Mouse (Mus musculus) adipocyte (in vitro differentiated cells): Measurements from ENCODE around the gene 2310061I04Rik.

Experiments
- DNase-seq: peaks from one replicate; pipeline ENCODE4 v3.0.0-alpha.2; 2016; ENCODE audit warnings: low spot score

The 2310061I04Rik gene

DNA sequence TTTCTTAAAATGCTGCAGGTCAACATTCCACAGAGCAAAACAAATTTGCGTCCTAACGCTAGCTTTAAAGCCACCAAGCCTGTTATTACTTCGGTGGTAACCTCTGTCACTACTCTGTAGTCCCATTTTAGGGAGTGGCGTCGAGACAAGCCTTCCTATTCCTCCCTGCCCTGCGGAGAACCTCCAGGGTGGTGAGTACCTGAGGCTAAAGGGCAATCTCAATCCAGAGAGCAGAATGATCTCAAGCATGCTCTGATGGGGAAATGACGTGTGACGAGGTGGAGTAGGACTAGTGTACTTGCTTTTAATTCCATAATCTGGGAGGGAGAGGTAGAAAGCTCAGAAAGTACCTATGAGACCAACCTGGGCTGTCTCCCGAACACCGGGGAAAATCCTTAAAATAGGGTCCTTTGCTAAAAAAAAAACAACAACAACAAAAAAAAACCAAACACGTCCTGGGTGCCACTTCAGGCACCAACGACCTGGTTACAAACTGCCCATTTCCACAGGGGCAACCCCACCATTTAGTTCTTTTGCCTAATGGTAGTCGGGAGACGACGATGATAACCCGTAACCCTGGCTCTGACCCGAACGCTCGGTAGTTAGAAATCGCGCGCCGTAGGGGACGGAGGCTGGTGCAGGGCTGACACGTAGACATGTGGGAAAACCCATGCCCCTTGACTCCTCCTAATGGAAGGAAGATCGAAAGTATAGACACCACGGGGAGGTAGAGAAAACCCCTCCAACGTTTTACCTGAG lies 18.5 kb upstream of the 2310061I04Rik start:
- peak; percentile 63 for DNase-seq

DNA sequence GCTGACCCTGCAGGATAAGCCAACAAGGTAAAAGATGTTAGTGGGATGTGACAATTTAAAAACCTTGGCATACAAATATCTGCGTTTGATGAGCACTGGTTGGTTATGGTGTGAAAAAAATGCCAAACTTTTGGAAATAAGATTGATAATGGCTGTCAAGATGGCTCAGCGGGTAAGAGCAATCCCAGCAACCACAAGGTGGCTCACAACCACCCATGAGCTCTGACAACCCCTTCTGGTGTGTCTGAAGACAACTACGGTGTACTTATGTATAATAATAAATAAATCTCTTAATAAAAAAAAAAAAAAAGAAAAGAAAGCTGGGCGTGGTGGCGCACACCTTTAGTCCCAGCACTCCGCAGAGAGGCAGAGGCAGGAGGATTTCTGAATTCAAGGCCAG lies 17.7 kb upstream of the 2310061I04Rik start:
- DNase-seq = no peak

DNA sequence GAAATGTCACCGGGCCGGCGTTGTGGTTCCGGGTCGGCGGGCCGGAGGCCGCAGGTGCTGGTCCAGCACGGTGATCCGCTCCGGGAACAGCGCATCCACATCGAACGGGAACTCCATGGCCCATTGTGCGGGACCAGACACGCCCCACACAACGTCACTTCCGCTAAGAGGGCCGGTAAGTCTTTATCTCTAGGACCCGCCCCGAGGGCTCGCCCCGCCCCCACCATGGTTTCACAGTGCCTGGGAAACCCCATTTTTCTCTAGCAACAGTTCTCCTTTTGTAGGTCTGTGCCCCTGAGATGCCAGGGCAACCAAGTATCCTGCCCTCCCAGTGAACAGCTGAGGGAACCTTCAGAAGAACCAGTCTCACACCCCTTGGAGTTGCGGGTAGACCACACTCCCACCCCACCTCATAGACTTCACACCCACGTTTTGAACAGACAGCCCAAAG lies 12.7 kb upstream of the 2310061I04Rik start, which contains the start of gene Atat1:
Gene Atat1 (minus strand): TSS at position 157 of the 451 bp plus-strand sequence.
- DNase-seq = peak; percentile 97

DNA sequence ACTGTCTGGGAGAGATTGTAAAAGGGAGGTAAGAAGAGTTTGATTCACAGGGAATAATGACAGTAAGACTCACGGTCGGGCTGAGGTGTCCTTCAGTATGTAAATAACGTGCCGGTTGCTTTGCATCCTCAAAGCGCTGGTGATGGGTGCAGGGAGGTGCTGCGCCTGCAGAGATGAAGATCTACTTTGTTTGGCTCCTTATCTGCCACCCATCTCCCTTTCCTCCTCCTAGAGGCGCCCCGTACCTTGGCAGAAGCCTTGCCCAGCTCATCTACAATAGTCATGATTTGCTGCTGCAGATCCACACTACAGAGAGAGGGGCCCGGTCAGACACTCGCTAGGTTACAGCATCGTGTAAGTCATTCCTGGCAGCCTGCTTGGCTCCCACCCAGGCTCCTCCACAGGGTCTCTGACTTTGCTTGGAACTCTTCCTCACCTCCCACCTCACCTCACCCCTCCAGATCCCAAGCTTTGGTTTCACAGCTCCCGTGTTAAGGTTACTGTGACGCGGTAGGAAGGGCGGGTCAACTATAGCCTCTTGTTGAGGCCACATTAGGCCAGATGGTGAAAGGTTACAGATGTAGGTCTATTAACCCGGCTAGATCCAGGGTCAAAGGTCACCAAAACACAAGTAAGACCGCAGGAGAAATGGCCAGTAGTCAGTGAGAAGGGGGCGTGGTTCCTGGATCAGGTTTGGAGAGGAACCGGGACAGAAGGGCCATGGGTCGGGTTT lies 12.1 kb upstream of the 2310061I04Rik start:
- DNase-seq = no peak

DNA sequence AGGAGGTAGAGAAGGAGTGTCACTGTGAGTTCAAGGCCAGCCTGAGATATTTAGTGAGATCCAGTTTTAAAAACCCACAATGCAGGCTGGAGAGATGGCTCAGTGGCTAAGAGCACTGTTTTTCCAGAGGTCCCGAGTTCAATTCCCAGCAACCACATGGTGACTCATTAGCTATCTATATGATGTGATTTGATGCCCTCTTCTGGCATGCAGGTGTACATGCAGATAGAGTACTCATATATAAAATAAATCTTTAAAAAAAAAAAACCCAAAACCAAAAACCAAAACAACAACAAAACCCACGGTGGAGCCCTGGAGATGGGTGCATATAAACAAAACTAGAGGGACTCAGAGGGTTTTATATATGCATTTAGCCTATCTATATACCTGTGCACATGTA lies 10.4 kb upstream of the 2310061I04Rik start:
- DNase-seq = no peak

DNA sequence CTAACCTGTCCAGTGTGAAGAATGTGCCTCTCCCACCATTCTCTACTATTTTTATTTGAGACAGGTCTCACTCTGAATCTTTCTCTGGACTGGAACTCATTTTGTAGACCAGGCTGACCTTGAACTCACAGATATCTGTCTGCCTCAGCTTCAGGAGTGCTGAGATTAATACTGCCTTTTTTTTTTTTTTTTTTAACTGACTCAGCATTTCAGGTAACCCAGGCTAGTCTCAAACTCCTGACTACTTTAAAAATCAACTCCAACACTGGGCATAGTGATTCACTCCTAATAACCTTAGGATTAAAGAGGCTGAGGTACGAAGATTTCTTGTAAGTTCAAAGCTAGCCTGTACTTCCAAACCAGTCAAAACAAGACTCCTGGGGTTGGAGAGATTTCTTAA lies 8.4 kb upstream of the 2310061I04Rik start:
- no peak for DNase-seq

DNA sequence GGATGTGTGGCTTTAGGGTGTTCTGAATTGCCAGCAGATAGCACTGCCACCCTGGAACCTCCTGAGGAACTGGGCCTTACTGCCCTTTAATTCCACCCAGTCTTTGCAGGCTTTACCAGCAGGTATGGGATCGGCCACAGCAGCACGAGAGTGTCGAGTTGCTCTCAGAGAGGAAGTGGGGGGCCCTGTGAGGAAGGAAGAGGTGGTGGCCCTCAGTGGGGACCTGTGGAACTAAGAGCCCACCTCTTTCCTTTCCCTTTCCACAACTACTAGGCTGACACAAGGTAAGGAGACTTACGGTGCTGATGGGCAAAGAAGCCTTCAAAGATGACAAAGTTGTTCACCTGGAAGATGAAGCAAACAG lies 6.7 kb upstream of the 2310061I04Rik start:
- no peak for DNase-seq

DNA sequence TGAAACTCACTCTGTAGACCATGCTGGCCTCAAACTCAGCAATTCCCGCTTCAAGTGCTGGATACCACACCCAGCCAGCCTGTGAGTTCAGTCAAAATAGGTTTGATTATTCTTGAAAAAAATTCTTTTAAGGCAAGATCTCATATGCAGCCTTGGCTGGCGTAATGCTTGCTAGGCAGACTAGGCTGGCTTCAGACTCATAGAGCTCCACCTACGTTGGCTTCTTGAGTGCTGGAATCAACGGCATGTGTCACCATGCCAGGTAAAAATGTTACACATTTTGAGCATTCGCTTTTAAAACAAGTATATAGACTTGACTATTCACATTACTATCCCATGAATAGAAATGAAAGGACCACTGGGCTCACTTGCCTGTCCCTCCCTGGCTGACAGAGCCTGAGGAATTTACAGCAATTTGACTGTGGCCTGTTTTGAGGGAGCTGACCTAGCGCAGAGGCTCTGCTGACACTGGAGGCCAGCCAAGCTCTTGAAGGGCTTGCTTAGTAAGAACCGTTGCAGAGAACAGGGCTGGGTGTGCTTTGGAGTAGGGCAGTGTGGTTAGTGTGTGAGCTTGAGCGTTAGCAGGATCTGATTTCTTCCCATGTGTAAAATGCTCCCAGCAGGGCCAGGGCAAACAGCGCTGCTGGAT lies 6.2 kb upstream of the 2310061I04Rik start:
- DNase-seq = peak; percentile 90

DNA sequence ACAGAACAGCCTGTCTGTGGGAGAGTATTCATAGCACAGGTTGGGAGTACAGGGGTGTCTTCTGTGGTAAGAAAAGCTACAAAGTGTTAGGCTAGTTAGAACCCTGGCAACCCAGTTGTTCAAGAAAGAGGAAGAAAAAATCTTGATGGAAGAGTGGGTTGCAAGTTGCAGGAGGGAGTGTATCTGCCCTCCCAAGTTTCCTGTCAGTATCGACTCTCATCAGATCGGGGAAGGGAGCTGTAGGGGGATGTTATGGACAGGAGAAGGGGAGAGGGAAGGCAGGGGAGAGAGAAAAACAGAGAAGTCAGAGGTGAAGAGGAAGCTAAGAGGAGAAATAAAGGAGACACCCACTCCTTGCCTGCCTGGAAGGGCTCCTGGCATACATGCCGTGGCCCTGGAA lies 3.4 kb upstream of the 2310061I04Rik start:
- no peak for DNase-seq

DNA sequence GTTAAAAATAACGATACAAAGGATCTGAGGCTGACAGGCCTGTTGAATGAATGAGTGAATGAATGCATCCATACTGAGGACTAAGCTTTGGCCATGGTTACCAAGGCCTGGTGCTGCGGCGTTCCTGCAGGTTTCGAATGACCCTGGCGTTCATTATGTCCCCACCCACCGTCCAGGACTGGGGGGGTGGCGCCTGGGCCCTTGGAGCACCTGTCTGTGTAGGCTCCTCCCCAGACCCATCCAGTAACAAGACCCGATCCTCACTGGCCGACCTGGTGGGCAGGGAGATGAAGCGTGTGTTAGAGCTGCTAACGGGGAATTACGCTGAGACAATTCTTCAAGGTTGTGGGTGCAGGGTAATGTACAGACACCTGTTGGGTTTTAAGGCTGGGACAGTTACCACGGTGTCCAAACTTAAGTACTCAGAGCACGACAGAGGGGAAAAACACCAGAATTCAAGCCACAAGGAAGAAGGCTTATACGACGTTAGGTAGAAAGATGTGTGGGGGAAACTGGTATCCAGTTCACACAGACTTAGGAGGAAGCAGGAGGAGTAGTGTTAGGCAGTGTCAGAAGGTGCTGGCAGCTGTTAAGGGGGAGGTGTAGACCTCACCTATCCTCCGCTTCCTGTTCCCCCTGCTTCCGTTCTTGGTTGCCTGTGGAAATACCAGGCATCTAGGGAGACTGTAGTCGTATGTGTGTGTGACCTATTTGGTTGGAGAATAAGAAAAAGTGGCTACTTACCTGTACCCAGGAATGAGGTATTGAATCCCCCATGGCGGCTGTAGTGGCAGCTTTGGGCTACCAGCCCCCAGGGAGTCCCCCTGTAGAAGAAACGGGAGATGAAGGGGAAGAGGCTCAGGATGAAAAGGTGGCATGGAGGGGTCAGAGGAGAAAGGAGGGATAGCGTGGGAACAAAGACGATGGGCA lies 678 bp upstream of the 2310061I04Rik start:
- DNase-seq = no peak

DNA sequence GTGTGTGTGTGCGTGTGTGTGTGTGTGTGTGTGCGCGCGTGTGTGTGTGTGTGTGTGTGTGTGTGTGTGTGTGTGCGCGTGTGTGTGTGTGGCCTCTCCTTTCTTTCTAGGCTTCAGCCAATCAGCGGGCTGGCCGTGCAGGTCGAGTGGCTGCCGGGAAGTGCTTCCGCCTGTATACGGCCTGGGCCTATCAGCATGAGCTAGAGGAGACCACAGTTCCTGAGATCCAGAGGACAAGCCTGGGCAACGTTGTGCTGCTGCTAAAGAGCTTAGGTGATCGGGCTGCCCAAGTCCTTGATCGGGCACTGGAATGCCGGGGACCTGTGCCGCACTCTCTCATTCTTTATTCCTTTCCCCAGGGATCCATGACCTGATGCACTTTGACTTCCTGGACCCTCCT lies 9.5 kb downstream of the 2310061I04Rik start:
- DNase-seq = no peak

DNA sequence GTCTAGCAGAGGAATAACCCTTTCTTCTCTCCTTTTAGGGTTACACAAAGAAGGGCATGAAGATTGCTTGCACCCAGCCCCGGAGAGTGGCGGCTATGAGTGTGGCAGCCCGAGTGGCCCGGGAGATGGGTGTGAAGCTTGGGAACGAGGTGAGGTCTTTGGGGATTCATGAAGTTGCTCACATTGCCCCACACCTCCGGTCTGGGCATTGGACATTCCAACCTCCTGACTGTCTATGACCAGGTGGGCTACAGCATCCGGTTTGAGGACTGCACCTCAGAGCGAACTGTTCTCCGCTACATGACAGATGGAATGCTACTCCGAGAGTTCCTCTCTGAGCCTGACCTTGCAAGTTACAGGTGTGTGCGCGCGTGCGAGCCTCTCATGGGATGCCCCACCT lies 13.5 kb downstream of the 2310061I04Rik start:
- no peak for DNase-seq

DNA sequence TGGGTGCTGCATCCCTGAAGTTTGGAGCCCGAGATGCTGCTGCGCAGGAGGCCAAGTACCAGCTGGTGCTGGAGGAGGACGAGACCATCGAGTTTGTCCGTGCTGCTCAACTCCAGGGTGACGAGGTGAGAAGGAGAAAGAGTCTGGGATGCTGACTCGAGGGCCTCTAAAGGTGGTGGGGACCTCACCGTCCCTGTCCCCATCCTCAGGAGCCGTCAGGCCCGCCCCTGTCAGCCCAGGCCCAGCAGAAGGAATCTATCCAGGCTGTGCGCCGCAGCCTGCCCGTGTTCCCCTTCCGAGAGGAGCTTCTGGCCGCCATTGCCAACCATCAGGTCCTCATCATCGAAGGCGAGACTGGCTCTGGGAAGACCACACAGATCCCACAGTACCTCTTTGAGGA lies 14.3 kb downstream of the 2310061I04Rik start:
- DNase-seq = no peak

DNA sequence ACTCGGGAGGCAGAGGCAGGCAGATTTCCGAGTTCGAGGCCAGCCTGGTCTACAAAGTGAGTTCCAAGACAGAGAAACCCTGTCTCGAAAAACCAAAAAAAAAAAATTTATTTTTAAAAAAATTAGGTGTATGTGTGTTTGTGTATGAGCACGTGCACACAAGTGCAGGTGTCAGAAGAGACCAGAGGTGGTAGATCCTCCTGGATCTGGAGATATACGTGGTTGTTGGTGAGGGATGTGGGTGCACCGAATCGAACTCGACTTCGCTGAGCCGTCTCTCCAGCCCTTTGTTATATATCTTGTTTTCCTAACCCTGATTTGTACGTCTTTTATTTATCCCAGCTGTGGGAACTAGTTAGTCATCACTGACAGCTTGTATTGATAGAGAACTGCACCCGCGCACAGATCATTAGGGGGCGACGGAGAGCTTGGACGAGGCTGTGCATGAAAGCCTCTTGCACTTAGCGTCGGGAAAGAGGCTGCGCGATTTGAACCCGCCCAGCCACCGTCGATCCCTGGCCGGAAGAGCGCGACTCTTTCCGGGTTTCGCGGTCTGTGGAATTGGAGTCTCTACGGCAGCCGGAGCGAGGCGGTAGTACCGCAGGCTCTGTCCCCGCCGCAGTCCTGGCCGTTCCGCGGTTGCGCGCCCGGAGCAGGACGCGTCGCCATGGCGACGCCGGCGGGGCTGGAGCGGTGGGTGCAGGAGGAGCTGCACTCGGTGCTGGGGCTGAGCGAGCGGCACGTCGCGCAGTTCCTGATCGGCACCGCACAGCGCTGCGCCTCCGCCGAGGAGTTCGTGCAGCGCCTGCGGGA lies 17.8 kb downstream of the 2310061I04Rik start, which contains the start of gene Dhx16:
Gene Dhx16 (plus strand): TSS at position 575 of the 813 bp plus-strand sequence.
- DNase-seq = peak; percentile 97

DNA sequence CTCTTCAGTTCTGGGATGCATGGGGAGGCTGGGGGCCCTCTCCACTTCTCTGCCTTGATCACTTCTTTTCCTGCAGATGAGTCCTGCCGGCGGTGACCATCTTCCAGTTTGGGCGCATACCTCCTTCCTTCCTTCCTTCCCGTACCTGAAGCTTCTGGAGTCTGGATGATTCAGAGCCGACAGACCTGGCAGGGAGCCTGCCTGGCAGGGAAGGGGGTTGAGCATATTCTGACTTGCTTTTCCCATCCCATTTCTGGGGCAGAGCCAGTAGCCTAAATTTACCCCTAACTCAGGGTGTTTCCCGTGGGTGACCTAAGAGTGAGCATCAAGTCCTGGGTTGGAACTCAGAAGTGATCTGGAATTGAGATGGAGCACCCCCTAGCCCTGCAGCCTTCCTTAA lies 22.5 kb downstream of the 2310061I04Rik start:
- DNase-seq = no peak

DNA sequence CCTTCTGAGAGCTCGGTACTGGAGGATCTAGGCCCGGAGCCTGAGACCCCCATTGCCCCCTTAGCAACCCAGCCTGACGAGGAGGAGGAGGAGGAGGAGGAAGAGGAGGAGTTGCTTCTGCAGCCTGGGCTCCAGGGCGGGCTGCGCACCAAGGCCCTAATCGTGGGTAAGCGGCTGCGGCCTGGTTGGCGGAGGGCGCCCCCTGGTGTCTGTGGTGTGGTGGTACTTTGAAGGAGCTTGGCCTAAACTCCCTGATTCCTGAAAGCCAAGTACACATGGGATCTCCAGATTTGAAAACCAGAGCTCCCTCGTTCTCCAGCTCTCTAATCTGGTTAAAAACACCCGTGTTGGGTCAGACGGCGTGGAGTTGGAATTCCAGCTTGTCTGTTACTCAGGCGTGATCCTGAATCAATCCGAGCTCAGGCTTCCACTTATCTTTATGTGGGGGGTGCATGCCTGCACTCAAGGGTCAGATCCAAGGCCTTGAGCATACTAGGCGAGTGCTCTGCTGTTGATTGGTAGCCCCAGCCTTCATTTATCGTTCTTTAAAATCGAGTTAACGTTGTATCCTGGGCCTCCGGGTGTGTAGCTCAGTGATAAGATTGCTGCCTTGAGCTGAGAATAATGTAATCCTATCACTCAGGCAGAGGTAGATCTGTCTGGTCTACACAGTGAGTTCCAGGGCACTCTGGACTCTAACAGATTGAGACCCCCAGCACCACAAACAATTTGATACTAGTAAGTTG lies 23.3 kb downstream of the 2310061I04Rik start:
- peak; percentile 83 for DNase-seq

DNA sequence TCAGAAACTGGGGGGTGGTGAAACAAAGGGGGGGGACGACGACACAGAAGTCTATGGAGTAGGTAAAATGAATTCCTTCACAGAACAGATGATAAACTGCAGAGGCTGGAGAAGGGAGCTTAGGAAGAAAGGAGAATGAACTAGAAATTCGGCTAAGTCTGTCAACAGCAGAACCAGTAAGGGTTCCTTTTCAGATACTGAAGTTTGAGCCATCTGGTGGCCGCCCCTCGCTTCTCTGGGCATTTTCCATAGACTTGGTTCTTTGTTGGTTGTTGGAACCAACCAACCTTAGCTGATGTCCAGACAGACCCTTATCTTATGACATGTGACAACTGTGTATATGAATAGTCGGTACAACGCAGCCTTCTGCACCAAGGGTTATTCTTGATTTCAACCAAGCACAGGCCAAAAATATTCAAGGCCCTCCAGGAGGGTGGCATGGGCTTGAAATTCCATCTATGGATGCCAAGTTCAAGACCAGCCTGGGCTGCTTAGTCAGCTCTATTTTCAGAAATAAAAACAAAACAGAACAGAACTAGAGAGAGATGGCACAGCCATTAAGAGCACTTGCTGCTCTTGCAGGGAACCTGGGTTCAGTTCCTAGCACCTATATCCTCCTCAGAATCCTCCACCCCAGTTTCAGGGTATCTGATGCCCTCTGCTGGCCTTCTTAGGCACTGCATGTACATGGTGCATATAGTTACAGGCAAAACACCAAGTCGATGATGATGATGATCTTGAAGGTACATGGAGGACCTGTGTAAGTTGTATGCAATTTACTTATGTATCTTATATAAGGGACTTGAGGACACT lies 26.1 kb downstream of the 2310061I04Rik start:
- DNase-seq = peak; percentile 49

DNA sequence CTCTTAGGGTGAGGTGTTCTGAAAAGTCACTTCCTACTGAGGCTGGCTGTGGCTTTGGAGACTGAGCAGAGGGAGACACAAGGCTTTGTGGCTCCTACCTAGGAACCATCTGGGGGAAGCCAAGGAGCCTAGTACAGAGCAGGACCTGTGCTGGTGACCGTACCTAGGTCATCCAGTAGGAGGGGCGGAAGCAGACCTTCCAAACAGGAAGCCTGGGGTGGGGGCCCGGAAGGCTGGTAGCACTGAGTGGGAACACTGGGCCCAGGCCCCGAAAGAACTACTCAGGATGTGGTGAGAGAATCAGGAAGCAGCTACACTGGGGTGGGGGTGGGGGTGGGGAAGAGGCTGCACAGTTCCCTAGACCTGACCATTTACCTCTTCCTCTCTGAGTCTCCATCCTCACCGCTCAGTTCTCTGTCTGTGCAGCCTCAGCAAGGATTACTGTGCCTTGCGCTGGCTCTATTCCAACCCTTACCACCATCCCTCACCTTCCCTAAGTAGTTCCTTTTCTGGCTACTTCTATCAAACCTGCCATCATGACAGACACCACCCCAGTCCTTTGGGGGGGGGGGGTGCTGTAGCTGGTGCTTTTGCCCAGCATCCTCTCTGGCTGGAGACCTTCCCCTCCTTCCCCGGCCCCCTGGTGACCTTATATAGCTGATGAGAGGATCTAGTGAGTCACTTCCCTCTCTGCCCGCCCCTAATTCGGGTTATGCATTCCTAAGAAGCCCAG lies 26.9 kb downstream of the 2310061I04Rik start:
- no peak for DNase-seq
